Mouse (Mus musculus) kidney, adult 18-20 months (tissue): Measurements from ENCODE around the gene Gm21970.

Source experiments
- DNase-seq: peaks from one replicate; pipeline ENCODE4 v3.0.0; 2021

The Gm21970 gene

DNA sequence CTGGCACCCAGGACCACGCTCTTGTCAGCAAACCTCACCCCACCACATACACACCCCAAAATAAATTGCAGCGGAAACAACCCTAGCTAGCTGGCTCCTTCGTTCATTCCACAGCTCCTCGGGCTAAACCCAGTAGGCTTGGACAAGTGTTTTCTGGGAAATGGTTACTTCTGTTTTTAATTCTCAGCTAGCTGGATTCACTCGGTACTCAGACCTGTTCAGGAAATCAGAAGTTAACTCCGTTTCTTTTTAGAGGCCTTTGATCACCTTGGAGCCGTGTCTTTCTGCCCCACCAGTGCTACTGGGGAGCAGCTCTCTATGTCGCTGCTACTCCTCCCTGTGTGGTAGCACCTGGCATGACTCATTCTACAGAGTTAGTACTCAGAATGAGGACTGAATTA is 51.7 kb downstream of the Gm21970 start:
- no peak for DNase-seq

GRCm38 (mm10) chr16:91444847-91445246 is 53.3 kb downstream of the Gm21970 start:
- no peak for DNase-seq

DNA sequence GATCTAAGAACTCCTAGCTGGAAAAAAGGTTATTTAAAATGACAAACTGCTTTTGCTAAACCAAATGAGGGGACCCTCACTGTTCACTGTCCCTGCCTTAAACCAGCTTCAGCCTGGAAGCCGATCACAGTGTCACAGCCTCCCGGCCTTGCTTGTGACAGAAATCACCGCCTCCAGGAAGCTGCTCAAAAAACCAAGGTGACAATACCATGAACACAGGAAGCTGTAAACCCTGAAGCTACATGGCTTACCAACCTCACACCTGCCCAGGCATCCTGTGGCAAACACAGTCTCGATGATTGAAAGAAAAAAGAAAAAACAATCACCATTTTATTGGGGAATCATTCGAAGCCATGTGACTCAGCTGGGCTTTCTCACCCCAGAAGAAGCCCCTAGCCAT is 54.0 kb downstream of the Gm21970 start:
- DNase-seq: no peak

DNA sequence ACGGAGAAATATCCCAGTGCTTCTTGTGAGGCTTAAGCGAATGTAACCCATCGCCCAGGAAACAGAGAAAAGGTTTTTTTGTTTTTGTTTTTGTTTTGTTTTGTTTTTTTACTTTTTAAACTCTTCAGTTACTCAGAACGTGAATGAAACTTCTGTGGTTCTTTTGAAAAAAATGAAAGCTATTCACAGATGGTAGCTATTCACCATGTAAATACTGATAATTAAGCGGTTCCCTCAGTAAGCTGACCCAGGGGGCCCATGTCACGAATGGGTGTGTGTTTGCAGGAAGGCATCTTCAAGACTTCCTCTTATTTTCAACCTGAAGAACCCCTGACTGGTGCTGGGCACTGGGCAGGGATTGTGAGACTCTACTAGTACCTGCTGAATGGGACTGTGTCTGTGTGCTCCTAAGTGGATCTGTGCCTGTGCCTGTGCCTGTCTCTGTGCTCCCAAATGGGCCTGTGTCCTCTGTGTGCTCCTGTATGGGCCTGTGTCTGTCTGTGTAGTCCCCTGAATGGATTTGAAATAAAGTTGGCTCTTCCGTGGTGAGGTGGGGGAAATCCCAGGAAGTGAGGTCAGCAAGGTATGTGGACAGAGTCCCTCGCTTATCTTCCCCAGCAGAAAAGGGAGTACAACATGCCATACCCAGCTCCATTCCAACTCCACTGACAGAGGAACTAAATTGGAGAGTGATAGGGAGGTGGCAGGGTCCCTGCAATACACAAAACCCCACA is 55.4 kb downstream of the Gm21970 start:
- no peak for DNase-seq

DNA sequence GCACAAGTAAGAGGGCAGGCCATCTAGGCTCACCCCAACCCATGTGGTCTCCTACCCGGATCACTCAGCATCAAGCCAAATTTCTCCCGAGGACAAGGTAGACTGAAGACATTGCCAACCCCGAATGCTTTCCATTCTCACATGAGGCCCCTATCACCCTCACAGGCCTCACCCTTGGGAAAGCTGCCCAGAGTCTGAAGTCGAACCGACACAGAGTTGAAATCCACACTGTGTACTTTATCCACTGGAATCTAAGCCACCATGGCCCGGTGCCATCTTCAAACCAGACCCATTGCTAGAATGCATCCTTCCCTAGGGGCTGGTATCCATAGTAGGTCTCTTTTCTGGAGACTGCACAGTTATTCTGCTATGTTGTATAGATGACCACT is 56.0 kb downstream of the Gm21970 start:
- peak; percentile 55 for DNase-seq

- no peak for DNase-seq
Observed at GRCm38 (mm10) chr16:91448088-91448487, 56.6 kb downstream of the Gm21970 start.

- DNase-seq: no peak
Observed at GRCm38 (mm10) chr16:91448895-91449294, 57.4 kb downstream of the Gm21970 start.

DNA sequence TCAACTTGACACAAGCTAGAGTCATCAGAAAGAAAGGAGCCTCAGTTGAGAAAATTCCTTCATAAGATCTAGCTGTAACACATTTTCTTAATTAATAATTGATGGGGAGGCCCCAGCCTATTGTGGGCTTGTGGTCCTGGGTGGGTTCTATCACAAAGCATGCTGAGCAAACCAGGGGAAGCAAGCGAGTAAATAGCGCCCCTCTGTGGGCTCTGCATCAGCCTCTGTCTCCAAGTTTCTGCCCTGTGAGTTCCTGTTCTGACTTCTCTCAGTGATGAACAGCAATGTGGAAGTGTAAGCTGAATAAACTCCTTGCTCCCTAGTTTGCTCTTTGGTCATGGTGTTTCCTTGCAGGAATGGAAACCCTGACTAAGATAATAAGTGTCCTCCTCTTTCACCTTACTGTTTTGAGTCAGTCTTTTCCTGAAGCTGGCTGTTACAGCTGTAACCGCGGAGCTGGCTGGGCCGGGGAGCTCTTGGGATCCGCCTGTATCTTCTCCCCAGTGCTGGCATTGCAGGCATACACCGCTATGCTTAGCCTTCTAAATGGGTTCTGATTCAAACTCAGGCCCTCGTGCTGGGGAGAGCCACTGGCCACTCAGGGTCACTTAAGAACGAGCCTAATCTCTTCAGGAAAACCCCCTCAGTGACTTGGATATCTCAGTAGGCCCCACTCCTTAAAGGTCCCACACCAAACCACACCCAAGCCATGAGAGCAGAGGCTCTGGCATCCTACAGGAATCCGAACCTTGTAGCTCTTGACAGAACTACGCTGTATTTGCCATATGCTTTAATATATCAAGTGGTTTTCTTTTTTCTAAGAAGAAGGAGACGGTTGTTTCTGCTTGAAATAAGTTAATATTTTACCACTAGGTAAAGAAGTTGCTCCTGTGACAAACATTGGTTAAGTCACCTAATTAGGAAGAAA is 58.9 kb downstream of the Gm21970 start:
- DNase-seq: no peak

GRCm38 (mm10) chr16:91451949-91452348 is 60.4 kb downstream of the Gm21970 start:
- no peak for DNase-seq

- DNase-seq: no peak
Observed at GRCm38 (mm10) chr16:91452363-91452896, 60.9 kb downstream of the Gm21970 start.

GRCm38 (mm10) chr16:91455868-91456267 is 64.3 kb downstream of the Gm21970 start:
- no peak for DNase-seq

- no peak for DNase-seq
Observed at GRCm38 (mm10) chr16:91458301-91458746, 66.8 kb downstream of the Gm21970 start.

GRCm38 (mm10) chr16:91458976-91459375 is 67.5 kb downstream of the Gm21970 start:
- peak; percentile 22 for DNase-seq

GRCm38 (mm10) chr16:91459396-91459795 is 67.9 kb downstream of the Gm21970 start:
- DNase-seq: no peak

DNA sequence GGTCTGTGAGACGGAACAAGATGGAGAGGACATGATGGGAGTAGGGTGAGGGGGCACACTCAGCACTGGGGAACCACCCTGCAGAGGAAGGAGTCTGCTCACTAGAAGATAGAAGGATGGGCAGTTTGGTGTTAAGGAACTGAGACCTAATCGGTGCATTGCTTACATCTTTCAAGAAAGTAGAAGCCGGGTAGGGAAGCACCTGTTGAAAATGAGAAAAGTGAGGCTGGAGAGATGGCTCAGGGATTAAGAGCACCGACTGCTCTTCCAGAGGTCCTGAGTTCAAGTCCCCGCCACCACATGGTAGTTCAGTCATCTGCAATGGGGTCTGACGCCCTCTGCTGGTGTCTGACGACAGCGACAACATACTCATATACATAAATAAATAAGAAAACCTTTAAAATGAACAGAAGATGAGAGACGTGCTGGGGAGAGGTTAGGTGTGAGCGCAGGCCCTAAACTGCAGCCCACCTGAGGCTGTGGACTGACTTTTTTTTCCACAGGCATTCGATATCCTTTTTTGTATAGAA is 68.4 kb downstream of the Gm21970 start:
- no peak for DNase-seq

DNA sequence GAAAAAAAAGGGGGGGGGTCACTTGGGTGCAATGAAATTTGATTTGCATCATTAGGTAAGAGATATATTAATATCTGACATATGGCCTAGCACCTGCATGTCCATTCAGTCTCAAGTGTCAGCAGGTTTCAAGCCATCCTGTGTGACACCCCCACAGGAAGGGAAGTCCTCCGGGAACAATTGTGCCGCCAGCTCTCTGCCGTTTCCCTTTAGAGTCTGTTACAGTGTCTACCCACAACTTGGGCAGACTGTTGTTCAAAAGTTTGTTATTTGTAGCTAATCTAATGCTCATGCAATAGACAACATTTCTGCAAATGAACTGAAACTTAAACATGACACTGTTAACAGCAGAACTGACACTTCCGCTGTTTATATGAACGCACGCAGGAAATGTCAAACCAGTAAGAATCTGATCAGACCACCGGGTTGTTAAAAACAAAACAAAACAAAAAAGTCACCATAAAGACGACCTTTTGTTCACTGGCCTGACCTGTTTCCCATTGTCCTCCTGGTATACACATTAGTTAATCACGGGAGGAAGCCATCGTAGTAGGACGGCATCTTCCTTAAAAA is 69.6 kb downstream of the Gm21970 start:
- DNase-seq: no peak

- no peak for DNase-seq
Observed at GRCm38 (mm10) chr16:91461773-91462181, 70.3 kb downstream of the Gm21970 start.

DNA sequence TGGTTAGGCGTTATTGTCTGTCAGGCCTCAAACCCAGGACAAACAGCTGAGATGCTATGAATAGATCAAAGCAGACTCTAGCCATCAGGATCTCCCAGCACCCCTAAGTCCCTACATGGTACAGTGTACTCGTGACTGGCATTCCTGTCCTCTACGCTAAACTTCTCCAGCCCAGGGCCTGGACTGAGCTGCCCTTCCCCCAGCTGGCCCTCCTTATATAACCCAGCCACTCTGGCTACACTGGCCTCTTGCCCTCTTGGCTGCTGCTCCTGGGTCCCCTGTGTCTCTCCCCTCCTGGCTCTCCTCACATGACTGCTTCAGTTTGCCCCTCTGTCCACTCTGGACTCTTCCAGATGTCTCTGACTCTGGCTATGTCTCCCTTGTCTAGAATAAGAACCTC is 71.1 kb downstream of the Gm21970 start:
- DNase-seq: peak; percentile 53

- DNase-seq: no peak
Observed at GRCm38 (mm10) chr16:91463400-91463799, 71.9 kb downstream of the Gm21970 start.

DNA sequence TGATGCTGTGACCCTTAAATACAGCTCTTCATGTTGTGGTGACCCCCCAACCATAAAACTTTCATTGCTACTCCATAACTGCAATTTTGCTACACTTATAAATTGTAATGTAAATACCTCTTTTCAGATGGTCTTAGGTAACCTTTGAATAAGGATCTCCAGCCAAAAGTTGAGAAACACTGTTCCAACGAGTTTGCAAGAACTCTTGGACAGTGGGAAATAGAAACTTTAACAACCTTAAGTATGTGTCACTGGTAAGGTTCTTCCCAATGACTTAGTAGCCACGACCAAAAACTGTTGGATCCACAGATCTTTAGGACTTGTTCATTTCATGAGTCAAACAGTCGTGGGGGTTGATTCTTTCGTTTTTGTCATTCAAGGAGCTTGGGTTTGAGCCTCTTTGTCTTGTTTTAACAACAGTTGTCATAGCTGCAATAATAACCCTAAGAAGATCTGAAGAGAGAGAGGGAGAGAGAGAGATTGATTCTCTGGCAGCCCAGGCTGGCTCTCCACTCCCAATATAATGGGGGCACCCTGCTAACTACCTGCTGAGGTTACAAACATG is 72.4 kb downstream of the Gm21970 start:
- DNase-seq: no peak

DNA sequence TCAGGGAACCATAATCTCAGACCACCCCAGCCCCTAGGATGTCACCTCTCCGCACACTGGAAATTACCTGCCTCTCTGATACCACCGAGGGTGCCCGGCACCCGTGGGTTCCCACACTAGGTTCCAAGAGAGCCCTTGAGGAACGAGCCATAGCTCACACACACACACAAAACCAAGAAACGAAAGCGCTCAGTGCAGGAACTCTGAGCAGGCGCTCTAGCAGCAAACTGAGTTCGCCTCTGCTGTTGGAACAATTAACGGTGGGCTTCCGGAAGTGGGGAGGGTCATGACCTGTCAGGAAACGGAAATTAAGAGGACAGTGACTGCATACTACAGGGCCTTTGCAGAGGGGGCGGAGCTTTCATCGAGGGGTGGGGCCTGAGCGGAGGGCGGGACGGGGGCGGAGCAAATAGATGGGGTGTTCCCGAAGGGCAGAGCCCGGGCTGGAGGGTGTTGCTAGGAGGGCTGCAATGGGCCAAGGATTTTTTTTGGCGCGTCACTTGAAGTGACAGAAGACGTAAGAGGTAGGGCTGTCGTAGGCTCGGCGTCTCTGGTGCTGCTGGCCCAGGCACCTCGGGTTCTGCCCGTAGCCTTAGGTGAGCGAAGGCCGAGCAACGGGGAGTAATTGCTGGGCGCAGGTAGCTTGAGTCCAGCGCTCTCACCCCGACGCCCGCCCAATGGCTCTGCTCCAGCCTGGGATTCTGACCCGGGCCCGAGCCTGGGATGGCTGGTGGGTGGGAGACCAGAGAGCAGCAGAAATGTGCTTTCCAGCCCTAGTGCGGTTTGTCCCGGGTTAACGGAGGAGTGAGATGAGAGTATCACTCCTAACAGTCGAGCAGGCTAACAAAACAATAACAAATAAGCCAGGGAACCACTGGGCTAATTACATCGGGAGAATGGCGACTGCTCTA is 73.3 kb downstream of the Gm21970 start:
- peak; percentile 84 for DNase-seq
